Comparison of ENCODE assay signal across 18 mouse cellular contexts in the genomic region with DNA sequence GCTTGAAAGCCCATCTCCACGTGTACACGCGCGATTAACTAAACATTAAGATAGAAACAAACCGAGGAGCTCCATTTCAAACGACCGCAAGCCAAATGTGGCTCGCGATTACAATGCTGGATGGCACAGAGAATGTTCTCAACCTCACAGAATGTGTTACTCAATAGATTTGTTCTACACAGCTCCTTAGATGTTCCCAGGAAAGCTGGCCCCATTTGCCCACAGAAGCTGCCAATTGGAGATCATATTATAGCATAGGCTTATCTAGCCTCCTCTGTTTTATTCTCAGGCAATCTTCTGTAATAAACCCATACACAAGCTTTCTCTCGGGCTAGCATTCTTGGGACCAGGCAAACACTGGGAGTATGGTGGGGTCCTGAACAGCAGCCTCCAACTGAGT.
DNase-seq lines count a peak whose midpoint lies in the region; ATAC-seq lines count a peak whose summit lies in the region.
"Had no signal": no experiment of that assay in that cellular context is flagged by ENCODE, and none has a peak within 500 bp of the region (broad histone marks: within the 10 kb centered on the region; RNA-seq: fewer than 3 reads in every experiment).

No protein-coding gene starts in this region.

- peak; percentile 69; the same call in 1 of the 2 replicates for ATAC-seq in frontal cortex, adult (ENCODE audit: low TSS enrichment)
- ATAC-seq: activated CD4-positive, CD25-positive, alpha-beta regulatory T cell, adult 4 months; forebrain, embryonic 13.5 days; forebrain, embryonic 16.5 days had no signal

- no peak for DNase-seq in frontal cortex, postnatal 25 days (ENCODE audit: low spot score in 2 of 2)
- DNase-seq in layer of hippocampus, adult 18-20 months (ENCODE audit: low spot score in 2 of 2) = peak; percentile 41 to 83
- DNase-seq in layer of hippocampus, adult 9-10 months (ENCODE audit: low spot score) = no peak
- peak; percentile 28 to 57 for DNase-seq in layer of hippocampus, postnatal 14 days (ENCODE audit: low spot score in 2 of 2)
- DNase-seq in left cerebral cortex, postnatal 4 days = no peak
- DNase-seq: adrenal gland, adult 8-10 months; adrenal gland, postnatal 25 days; cerebellum, adult 11-12 months; cerebellum, adult 8-10 months; cerebellum, postnatal 10 days; cerebellum, postnatal 36 days; embryo, embryonic 11 days; gastrocnemius, postnatal 25 days; heart, adult 2 months had no signal

- intact Hi-C loops in left cerebral cortex, postnatal 4 days (cut with DNase I) = no loop called here

Comparison
In these comparisons a context has a peak if more than half of its experiments do, and no peak if none do; other contexts are left out.
1. DNase-seq: peak in layer of hippocampus, adult 18-20 months (2 of 2) and layer of hippocampus, postnatal 14 days (2 of 2); none in frontal cortex, postnatal 25 days (0 of 2), layer of hippocampus, adult 9-10 months (single experiment) and left cerebral cortex, postnatal 4 days (single experiment).